Mouse (Mus musculus): Measurements from ENCODE around the gene Gnb3. TPM values are rescaled to one million over a fixed set of nuclear protein-coding genes. Genes with fewer than 3 reads are reported as not detected.

The Gnb3 gene
- polyA plus RNA-seq, 1 experiment from 2014 or later = 0.93 TPM

GRCm38 (mm10) chr6:124863658-124864298 is 23.7 kb upstream of the Gnb3 start, which contains the start of gene Gpr162:
Gpr162 (minus strand) TSS chr6:124863983.
- H3K9me3 ChIP-seq = no peaks in the 10 kb centered on the region
- peaks cover 14% of the 10 kb centered on the region for H3K36me3 ChIP-seq
- peak within 1 kb of the TSS; percentile 65 for H3K4me3 ChIP-seq
- H3K27me3 ChIP-seq = peaks cover 8% of the 10 kb centered on the region; the same call in 1 of the 2 replicates
- peak; percentile 69 for ATAC-seq (ENCODE audit: low read depth)
- H3K9ac ChIP-seq = peak within 1 kb of the TSS; percentile 93
- WGBS = 1% methylated on average over 42 of the region's 43 CpGs
- peaks cover 69% of the 10 kb centered on the region for H3K4me1 ChIP-seq (replicated peaks)
- H3K4me2 ChIP-seq = peak within 1 kb of the TSS; percentile 69
- H3K27ac ChIP-seq (replicated peaks) = peak within 1 kb of the TSS; percentile 97

DNA sequence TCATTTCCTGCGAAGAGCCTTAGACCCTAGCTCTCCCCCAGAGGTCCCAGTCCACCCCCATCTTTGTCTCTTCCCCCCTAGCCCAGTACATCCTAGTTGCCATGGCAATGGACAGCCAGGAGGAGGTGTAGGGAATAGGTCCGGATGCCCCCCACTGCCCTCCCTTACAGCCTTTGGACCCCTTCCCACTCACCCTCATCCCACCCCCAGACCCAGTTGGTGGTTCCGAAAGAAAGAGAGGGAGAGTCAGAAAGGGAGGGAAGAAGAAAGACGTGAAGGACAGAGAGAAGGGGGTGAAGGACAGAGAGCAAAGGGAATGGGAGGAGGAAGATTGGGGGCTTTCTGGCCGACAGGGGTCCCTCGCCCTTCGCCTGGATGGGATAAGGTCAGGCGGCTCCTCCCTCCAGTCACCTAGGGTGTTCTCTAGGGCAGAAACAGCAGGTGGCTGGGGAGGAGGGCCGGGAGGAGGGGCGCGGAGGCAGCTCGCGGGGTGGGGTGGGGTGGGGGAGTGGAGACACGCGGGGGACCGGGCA is 23.1 kb upstream of the Gnb3 start:
- Histone ChIP-seq H3K36me3 (peaks cover 16% of the 10 kb centered on the region), H3K9ac (peak overlapping the region; percentile 93), H3K4me1 (replicated peaks) (peaks cover 74% of the 10 kb centered on the region), H3K4me2 (peak overlapping the region; percentile 69), H3K27me3 (peaks cover 8% of the 10 kb centered on the region; the same call in 1 of the 2 replicates), H3K4me3 (peak overlapping the region; percentile 65), H3K27ac (replicated peaks) (peak overlapping the region; percentile 97), H3K9me3 (no peaks in the 10 kb centered on the region)
- ATAC-seq (ENCODE audit: low read depth) = peak; percentile 37
- WGBS = under 1% methylated on average over 16 of the region's 16 CpGs

DNA sequence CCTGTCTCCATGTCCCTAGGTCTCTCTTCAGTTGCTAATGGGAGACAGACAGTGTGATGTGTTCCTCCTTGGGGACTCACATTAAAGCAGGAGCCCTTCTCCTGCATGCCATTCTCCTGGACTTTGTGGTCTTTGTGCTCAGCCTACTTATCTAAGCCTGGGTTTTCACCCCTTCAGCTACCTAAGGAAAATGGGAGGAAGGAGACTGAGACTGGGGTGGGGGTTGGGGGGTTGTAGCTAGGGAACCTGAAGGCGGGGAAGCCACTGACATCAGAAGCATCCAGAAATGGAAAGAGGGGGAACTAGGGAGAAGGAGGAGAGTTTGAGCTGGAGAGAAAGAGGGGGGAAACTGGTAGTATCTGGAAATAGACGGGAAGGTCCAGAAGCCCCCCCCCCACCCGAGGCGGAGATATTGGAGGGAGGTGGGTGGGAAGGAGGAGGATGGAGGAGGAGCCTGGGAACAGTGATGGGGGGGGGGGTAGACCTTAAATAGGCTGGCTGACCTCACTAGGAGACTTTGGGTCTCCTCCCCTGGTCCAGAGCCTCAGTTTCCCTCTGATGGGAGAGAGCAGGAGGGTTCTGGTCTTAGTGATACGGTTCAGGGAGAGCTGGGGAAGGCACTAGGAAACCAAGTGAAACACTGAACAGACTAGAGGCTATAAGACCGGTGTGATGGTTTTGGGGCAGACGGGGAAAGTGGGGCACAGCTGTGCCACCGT is 22.5 kb upstream of the Gnb3 start:
- Histone ChIP-seq H3K4me2 (peak overlapping the region; percentile 69), H3K4me3 (peak overlapping the region; percentile 65), H3K4me1 (replicated peaks) (peaks cover 81% of the 10 kb centered on the region), H3K36me3 (peaks cover 16% of the 10 kb centered on the region), H3K9ac (peak overlapping the region; percentile 93), H3K9me3 (no peaks in the 10 kb centered on the region), H3K27me3 (peaks cover 8% of the 10 kb centered on the region; the same call in 1 of the 2 replicates), H3K27ac (replicated peaks) (peak overlapping the region; percentile 97)
- no peak for ATAC-seq (ENCODE audit: low read depth)
- 8% methylated on average over 8 of the region's 8 CpGs for WGBS

DNA sequence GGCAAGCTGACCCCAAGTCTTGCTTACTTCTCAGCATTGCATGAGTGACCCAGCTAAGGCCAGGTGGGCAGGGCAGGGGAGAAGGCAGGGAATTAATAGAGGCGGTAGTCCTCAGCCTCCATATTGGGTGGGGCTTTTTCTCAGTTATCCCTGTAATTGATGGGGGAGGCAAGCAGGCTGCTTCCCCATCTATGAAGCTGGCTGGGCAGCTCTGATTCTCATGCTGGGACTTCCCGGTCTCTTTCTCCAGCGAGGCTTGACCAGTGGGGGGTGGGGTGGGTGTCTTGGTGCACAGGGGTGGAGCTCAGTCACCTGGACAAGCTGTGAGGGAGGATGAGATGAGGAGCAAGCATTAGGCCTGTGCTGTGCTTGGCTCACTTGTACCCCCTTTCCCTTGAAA is 21.7 kb upstream of the Gnb3 start:
- Histone ChIP-seq H3K9me3 (no peaks in the 10 kb centered on the region), H3K27me3 (peaks cover 8% of the 10 kb centered on the region; the same call in 1 of the 2 replicates), H3K27ac (replicated peaks) (peak overlapping the region; percentile 97), H3K4me3 (peak overlapping the region; percentile 65), H3K4me2 (peak overlapping the region; percentile 69), H3K4me1 (replicated peaks) (peaks cover 81% of the 10 kb centered on the region), H3K36me3 (peaks cover 16% of the 10 kb centered on the region), H3K9ac (peak overlapping the region; percentile 93)
- WGBS = 39% methylated on average over 3 of the region's 3 CpGs
- no peak for ATAC-seq (ENCODE audit: low read depth)

- WGBS = 81% methylated on average over 19 of the region's 19 CpGs
- peaks cover 16% of the 10 kb centered on the region for H3K36me3 ChIP-seq
- H3K27ac ChIP-seq (replicated peaks) = peak overlapping the region; percentile 97; the same call in 1 of the 2 replicates
- no peaks in the 10 kb centered on the region for H3K9me3 ChIP-seq
- H3K4me3 ChIP-seq = peak overlapping the region; percentile 65; the same call in 1 of the 2 replicates
- peak overlapping the region; percentile 69 for H3K4me2 ChIP-seq
- no peak for ATAC-seq (ENCODE audit: low read depth)
- peaks cover 82% of the 10 kb centered on the region for H3K4me1 ChIP-seq (replicated peaks)
- peak overlapping the region; percentile 93 for H3K9ac ChIP-seq
- H3K27me3 ChIP-seq = peaks cover 8% of the 10 kb centered on the region; the same call in 1 of the 2 replicates
Measured at GRCm38 (mm10) chr6:124861266-124861665, 21.2 kb upstream of the Gnb3 start.

GRCm38 (mm10) chr6:124860511-124860910 is 20.4 kb upstream of the Gnb3 start:
- ATAC-seq (ENCODE audit: low read depth) = no peak
- Histone ChIP-seq H3K9me3 (no peaks in the 10 kb centered on the region), H3K4me1 (replicated peaks) (peaks cover 82% of the 10 kb centered on the region), H3K36me3 (peaks cover 16% of the 10 kb centered on the region), H3K4me2 (peak overlapping the region; percentile 69), H3K27me3 (peaks cover 8% of the 10 kb centered on the region; the same call in 1 of the 2 replicates), H3K9ac (peak overlapping the region; percentile 66; the same call in 1 of the 2 replicates), H3K27ac (replicated peaks) (peak overlapping the region; percentile 97), H3K4me3 (no peak overlapping the region; the same call in 1 of the 2 replicates)
- WGBS = 87% methylated on average over 9 of the region's 9 CpGs

DNA sequence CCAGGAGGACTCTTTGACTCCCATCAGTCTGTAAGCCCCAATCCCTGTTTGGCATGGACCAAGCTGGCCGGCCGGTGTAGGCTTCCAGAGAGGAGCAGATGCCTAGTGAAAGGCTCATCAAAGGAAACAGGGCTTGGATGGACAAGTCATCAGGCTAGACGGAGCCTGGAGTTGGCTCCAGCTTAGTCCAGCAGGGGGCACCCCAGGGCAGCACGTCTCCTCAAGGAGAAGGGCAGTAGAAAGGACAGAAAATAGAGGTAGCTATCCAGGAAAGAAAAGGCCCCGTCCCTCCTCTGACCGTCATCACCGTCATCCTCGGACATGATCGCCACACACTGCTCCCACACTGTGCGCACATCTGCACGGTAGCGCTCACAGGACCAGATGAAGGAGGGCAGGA is 19.6 kb upstream of the Gnb3 start:
- H3K4me3 ChIP-seq = peak overlapping the region; percentile 18
- no peaks in the 10 kb centered on the region for H3K9me3 ChIP-seq
- H3K9ac ChIP-seq = peak overlapping the region; percentile 66
- H3K36me3 ChIP-seq = peaks cover 16% of the 10 kb centered on the region
- ATAC-seq (ENCODE audit: low read depth) = no peak
- WGBS = 7% methylated on average over 12 of the region's 12 CpGs
- H3K27me3 ChIP-seq = peaks cover 8% of the 10 kb centered on the region; the same call in 1 of the 2 replicates
- H3K4me1 ChIP-seq (replicated peaks) = peaks cover 79% of the 10 kb centered on the region
- peak overlapping the region; percentile 69 for H3K4me2 ChIP-seq
- H3K27ac ChIP-seq (replicated peaks) = peak overlapping the region; percentile 97

- Histone ChIP-seq H3K9me3 (no peaks in the 10 kb centered on the region), H3K27ac (replicated peaks) (0 out of 2 replicates have a peak overlapping the region, but pooled peaks have one; percentile 99), H3K36me3 (peaks cover 23% of the 10 kb centered on the region), H3K9ac (peak overlapping the region; percentile 96), H3K27me3 (peaks cover 8% of the 10 kb centered on the region; the same call in 1 of the 2 replicates), H3K4me2 (peak overlapping the region; percentile 78), H3K4me3 (no peak overlapping the region), H3K4me1 (replicated peaks) (peaks cover 71% of the 10 kb centered on the region)
- ATAC-seq (ENCODE audit: low read depth) = no peak
- WGBS = 77% methylated on average over 28 of the region's 28 CpGs
Measured at GRCm38 (mm10) chr6:124858561-124859318, 18.7 kb upstream of the Gnb3 start.

DNA sequence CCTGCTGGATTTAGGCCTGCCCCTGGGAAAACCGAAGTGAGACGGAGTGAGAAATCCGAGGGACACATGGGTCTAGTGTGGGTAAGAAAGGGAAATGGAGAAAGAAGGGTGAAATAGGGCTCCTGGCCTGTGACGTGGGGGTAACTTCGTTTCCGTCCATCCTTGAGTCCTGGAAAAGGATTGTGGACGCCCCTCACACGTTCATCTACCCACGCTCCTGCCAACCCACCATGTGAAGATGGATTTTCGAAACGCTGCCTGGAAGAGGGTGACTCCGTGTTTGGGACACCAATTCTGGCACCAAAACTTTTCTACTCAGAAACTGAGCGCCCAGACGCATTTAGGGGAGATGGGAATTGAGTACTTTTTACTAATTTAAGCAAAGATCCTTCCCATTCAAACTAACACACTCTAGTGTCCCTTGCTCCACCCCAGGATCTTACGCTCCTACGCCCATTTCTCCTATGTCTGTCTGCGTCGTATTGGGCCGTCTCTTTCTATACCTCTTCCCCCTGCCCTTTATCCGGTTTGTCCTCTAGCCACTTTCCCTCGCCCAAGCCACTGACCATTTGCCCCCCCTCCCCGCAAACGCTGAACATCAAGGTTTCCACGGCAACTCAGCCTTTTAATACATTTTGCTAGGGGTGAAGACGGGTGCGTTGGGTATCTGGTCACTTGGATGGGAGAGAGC is 17.9 kb upstream of the Gnb3 start:
- Histone ChIP-seq H3K27ac (replicated peaks) (peak overlapping the region; percentile 99), H3K4me1 (replicated peaks) (peaks cover 67% of the 10 kb centered on the region), H3K4me3 (peak overlapping the region; percentile 73), H3K9me3 (no peaks in the 10 kb centered on the region), H3K36me3 (peaks cover 31% of the 10 kb centered on the region), H3K4me2 (peak overlapping the region; percentile 78), H3K27me3 (peaks cover 8% of the 10 kb centered on the region; the same call in 1 of the 2 replicates), H3K9ac (peak overlapping the region; percentile 96)
- ATAC-seq (ENCODE audit: low read depth) = no peak
- WGBS = 25% methylated on average over 26 of the region's 26 CpGs

GRCm38 (mm10) chr6:124856916-124857839 is 17.1 kb upstream of the Gnb3 start, which contains the start of gene P3h3:
P3h3 (minus strand) TSS chr6:124857752.
- ATAC-seq (ENCODE audit: low read depth) = peak; percentile 91
- H3K4me3 ChIP-seq = peak within 1 kb of the TSS; percentile 73
- under 1% methylated on average over 68 of the region's 86 CpGs for WGBS
- peaks cover 58% of the 10 kb centered on the region for H3K4me1 ChIP-seq (replicated peaks)
- H3K27ac ChIP-seq (replicated peaks) = peak within 1 kb of the TSS; percentile 99
- peak within 1 kb of the TSS; percentile 96 for H3K9ac ChIP-seq
- H3K9me3 ChIP-seq = no peaks in the 10 kb centered on the region
- H3K36me3 ChIP-seq = peaks cover 38% of the 10 kb centered on the region
- H3K27me3 ChIP-seq = peaks cover 8% of the 10 kb centered on the region; the same call in 1 of the 2 replicates
- H3K4me2 ChIP-seq = peak within 1 kb of the TSS; percentile 78

Data from neural tube, embryonic 13.5 days (tissue).